Mouse (Mus musculus) kidney, adult 2 months (tissue): ENCODE results near the gene BC030499.

Experiments used
- CTCF ChIP-seq: fragments of 200-500 bp; conservative IDR thresholded peaks from 2 replicates; pipeline ENCODE4 v1.5.1; 2011; ENCODE audit warnings: low read depth, mild to moderate bottlenecking, control low read depth, low read length, moderate library complexity, mixed read lengths; ENCODE audit not compliant: insufficient read depth, insufficient read length
- POLR2A ChIP-seq: fragments of 200-500 bp; IDR thresholded peaks from one replicate; pipeline ENCODE4 v1.6.1; 2011; ENCODE audit warnings: low read depth, low read length, control low read depth

DNA sequence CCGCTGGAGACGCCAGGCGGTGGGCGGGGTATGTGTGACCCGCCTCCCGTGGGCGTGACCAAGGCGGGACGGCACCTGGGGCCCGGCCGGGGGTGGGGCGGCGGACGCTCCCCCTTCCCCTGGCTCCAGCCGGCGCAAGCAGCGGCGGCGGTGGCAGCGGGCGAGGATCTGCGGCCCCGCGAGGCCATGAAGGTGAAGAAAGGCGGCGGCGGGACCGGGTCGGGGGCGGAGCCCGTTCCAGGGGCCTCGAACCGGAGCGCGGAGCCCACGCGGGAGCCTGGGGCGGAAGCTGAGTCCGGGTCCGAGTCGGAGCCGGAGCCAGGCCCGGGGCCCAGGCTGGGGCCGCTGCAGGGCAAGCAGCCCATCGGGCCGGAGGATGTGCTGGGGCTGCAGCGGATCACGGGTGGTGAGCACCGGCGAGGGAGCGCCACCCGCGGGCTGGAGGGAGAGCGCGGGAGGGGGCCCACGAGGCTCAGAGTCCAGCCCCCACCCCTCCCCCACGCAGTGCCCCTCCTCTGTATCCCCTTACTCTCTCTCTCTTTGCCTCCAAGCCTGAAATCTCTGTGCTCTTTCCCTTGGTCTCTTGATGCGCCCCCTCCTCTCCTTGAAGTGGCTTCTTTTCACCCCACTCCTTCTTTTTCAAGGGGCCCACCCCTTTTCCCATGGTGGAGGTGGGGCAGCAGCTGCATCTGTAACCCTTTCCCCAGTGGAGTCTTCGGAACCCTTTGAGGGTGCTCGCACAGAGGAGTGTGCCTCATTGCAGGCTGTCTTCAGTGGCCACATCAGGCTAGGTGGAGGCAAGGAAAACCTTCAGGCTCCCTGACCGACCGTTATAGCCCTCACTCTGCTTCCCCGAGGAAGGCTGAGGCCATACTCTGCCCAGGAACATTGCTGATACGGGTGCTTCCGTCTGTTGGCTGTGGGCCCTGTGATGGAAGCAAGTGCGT is 53.0 kb downstream of the BC030499 start, which contains the start of gene Unc119:
- no peak for TF ChIP-seq POLR2A
- no peak for TF ChIP-seq CTCF
